Mouse (Mus musculus) activated CD4-positive, CD25-positive, alpha-beta regulatory T cell, adult 4 months (primary cell): ENCODE measurements at regions not wholly inside any gene's neighbourhood (a gene's known extent, or its start where the extent isn't known, plus 50 kb on each side); places are given as distances from the start of the nearest gene placed in this dataset.

Source experiments
- ATAC-seq: one replicate; pipeline ENCODE4 v1.8.0; 2017

DNA sequence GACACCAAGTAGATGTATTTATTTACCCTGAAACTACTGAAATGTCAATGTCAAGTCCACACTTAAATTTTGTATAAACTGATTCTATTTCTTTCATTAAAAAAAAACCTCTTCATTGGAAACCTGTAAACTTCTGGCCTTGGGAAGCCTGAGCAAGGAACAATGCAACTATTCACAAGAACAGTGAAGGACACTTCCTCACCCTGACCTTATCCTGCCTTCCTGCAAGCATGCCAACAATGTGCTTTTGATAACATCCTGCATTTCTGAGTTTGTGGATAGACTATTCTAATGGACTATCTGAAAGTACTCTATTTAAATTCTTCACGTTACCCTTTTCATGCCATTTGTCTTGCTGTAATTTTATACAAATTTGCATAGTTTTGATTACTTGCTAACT is 53.1 kb upstream of the Nabp1 start:
- ATAC-seq = no peak

DNA sequence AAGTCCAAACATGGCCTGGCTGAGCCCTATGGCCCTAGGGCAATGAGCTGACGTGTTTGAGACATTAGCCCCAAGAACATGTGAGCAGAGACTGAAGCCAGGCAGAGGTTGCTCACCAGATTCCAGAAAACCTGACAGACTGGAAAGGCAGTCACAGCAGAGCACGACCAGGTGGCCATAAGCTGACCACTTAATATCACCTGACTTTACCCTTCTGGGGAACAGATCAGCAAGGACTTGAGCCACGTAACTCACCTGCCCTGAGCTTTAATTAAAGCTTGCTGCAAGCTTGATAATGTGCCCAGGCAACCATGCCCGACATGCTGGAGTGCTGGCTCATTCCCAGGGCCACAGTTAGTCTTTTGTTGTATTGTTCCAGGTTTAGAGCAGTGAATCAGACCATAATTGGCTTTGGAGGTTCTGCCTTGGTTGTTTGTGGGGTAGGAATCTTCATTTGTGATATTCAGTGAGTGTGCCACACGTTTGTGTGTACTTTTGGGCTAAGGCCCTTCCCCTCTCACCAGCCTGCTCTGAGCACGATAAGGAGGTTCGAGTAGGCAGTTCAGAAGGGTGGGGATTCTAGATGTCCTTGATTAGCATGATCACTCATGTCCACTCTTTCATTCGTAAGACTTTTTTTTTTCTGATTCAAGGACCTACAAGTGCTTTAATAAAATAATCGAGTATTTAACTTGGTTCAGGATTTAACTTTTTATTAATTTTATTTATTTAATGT is 52.1 kb upstream of the Nabp1 start:
- no peak for ATAC-seq

DNA sequence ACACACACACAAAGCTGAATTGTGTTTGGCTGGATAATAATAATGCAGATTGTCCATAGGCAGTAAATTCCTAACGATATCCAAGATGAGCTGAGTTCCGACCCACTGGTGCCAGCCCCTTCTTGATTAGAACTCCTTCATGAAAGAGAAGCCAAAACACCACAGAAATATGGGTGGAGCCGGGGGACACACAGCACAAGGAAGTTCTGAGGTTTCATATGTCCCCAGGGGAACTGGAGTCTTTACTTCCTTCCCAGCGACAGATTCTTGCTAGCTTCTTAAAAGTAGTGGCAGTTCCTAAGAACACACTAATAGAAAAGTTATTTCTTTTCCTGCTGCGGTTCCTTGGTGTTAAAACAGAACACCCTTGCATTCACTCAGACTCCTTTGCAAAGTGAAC is 51.4 kb upstream of the Nabp1 start:
- peak; percentile 36 for ATAC-seq

DNA sequence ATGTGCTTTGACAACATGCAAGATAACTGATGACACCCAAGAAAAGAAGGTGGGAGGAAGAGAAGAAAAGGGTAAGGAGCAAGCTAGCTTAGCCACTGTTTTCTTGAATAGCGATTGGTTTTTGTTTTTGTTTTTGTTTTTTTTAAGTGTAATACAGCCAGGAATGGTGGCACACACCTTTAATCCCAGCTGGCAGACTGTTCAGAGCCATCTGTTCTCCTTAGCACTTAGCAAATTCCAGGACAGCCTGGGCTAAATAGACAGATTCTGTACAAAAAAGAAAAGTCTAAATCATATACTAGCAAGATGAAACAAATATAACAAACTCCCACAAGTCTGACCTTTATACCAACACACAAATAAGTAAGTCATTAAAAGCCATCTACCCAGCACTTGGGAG is 50.4 kb upstream of the Nabp1 start:
- no peak for ATAC-seq
